Mouse (Mus musculus): ENCODE results near the gene Immp1l. TPM values are rescaled to one million over a fixed set of nuclear protein-coding genes. Genes with fewer than 3 reads are reported as not detected.

Immp1l gene
- total RNA-seq, 1 experiment: 25.8 TPM

- H3K4me3 ChIP-seq (ENCODE audit: insufficient read depth in 1 of 2, low read depth in 1 of 2, low read length in 2 of 2, poor library complexity in 1 of 2, severe bottlenecking in 1 of 2): no peak overlapping the region
- DNase-seq (ENCODE audit: low read depth, low spot score): no peak
- no peaks in the 10 kb centered on the region for H3K4me1 ChIP-seq (ENCODE audit: control insufficient read depth in 2 of 2, insufficient read depth in 2 of 2, low read length in 2 of 2, poor library complexity in 1 of 2)
- no peak overlapping the region for H3K9ac ChIP-seq (ENCODE audit: insufficient read depth, low read depth, low read length, poor library complexity, severe bottlenecking)
- TF ChIP-seq MAFK (IDR thresholded peaks at IDR 0.05; ENCODE audit: insufficient read depth, low read depth, low read length) (no peak), ZC3H11A (IDR thresholded peaks at IDR 0.05; ENCODE audit: borderline replicate concordance, low read depth, low read length) (no peak), CHD2 (IDR thresholded peaks at IDR 0.05; ENCODE audit: low read depth, low read length) (no peak), ZNF384 (IDR thresholded peaks at IDR 0.05; ENCODE audit: low read depth, low read length) (no peak), HCFC1 (IDR thresholded peaks at IDR 0.05; ENCODE audit: borderline replicate concordance, insufficient read depth, low read length) (no peak)
- H3K9me3 ChIP-seq (ENCODE audit: control insufficient read depth, insufficient read depth, low read depth, low read length): no peaks in the 10 kb centered on the region
- no peak overlapping the region for H3K27ac ChIP-seq (ENCODE audit: insufficient read depth, low read depth, low read length, poor library complexity, severe bottlenecking)
- no peaks in the 10 kb centered on the region for H3K36me3 ChIP-seq (ENCODE audit: control insufficient read depth, insufficient read depth, low read length, poor library complexity, severe bottlenecking)
- in situ Hi-C loops (cut with MboI; ENCODE audit: low sequenced_read_pairs in 2 of 2, unreplicated experiment in 2 of 2): no loop called here
Measured at GRCm38 (mm10) chr2:105917623-105918346, 13.3 kb downstream of the Immp1l start.

GRCm38 (mm10) chr2:105950131-105950530 lies 45.7 kb downstream of the Immp1l start:
- H3K9ac ChIP-seq (ENCODE audit: insufficient read depth, low read depth, low read length, poor library complexity, severe bottlenecking): no peak overlapping the region
- H3K36me3 ChIP-seq (ENCODE audit: control insufficient read depth, insufficient read depth, low read length, poor library complexity, severe bottlenecking): no peaks in the 10 kb centered on the region
- no peak overlapping the region for H3K4me3 ChIP-seq (ENCODE audit: insufficient read depth in 1 of 2, low read depth in 1 of 2, low read length in 2 of 2, poor library complexity in 1 of 2, severe bottlenecking in 1 of 2)
- H3K4me1 ChIP-seq (ENCODE audit: control insufficient read depth in 2 of 2, insufficient read depth in 2 of 2, low read length in 2 of 2, poor library complexity in 1 of 2): no peaks in the 10 kb centered on the region
- H3K27ac ChIP-seq (ENCODE audit: insufficient read depth, low read depth, low read length, poor library complexity, severe bottlenecking): no peak overlapping the region
- in situ Hi-C loops (cut with MboI; ENCODE audit: low sequenced_read_pairs in 2 of 2, unreplicated experiment in 2 of 2): no loop called here
- TF ChIP-seq MAFK (IDR thresholded peaks at IDR 0.05; ENCODE audit: insufficient read depth, low read depth, low read length) (no peak), CHD2 (IDR thresholded peaks at IDR 0.05; ENCODE audit: low read depth, low read length) (no peak), ZC3H11A (IDR thresholded peaks at IDR 0.05; ENCODE audit: borderline replicate concordance, low read depth, low read length) (no peak), ZNF384 (IDR thresholded peaks at IDR 0.05; ENCODE audit: low read depth, low read length) (no peak), HCFC1 (IDR thresholded peaks at IDR 0.05; ENCODE audit: borderline replicate concordance, insufficient read depth, low read length) (no peak)
- no peaks in the 10 kb centered on the region for H3K9me3 ChIP-seq (ENCODE audit: control insufficient read depth, insufficient read depth, low read depth, low read length)
- no peak for DNase-seq (ENCODE audit: low read depth, low spot score)

GRCm38 (mm10) chr2:105951350-105951940 lies 47.0 kb downstream of the Immp1l start:
- Histone ChIP-seq H3K4me1 (ENCODE audit: control insufficient read depth in 2 of 2, insufficient read depth in 2 of 2, low read length in 2 of 2, poor library complexity in 1 of 2) (no peaks in the 10 kb centered on the region), H3K9ac (ENCODE audit: insufficient read depth, low read depth, low read length, poor library complexity, severe bottlenecking) (no peak overlapping the region), H3K9me3 (ENCODE audit: control insufficient read depth, insufficient read depth, low read depth, low read length) (no peaks in the 10 kb centered on the region), H3K36me3 (ENCODE audit: control insufficient read depth, insufficient read depth, low read length, poor library complexity, severe bottlenecking) (no peaks in the 10 kb centered on the region), H3K27ac (ENCODE audit: insufficient read depth, low read depth, low read length, poor library complexity, severe bottlenecking) (no peak overlapping the region), H3K4me3 (ENCODE audit: insufficient read depth in 1 of 2, low read depth in 1 of 2, low read length in 2 of 2, poor library complexity in 1 of 2, severe bottlenecking in 1 of 2) (no peak overlapping the region)
- TF ChIP-seq ZNF384 (IDR thresholded peaks at IDR 0.05; ENCODE audit: low read depth, low read length) (no peak), MAFK (IDR thresholded peaks at IDR 0.05; ENCODE audit: insufficient read depth, low read depth, low read length) (no peak), ZC3H11A (IDR thresholded peaks at IDR 0.05; ENCODE audit: borderline replicate concordance, low read depth, low read length) (no peak), CHD2 (IDR thresholded peaks at IDR 0.05; ENCODE audit: low read depth, low read length) (no peak), HCFC1 (IDR thresholded peaks at IDR 0.05; ENCODE audit: borderline replicate concordance, insufficient read depth, low read length) (no peak)
- in situ Hi-C loops (cut with MboI; ENCODE audit: low sequenced_read_pairs in 2 of 2, unreplicated experiment in 2 of 2): no loop called here
- no peak for DNase-seq (ENCODE audit: low read depth, low spot score)

GRCm38 (mm10) chr2:105953862-105954261 lies 49.4 kb downstream of the Immp1l start:
- H3K4me1 ChIP-seq (ENCODE audit: control insufficient read depth in 2 of 2, insufficient read depth in 2 of 2, low read length in 2 of 2, poor library complexity in 1 of 2): no peaks in the 10 kb centered on the region
- no peaks in the 10 kb centered on the region for H3K9me3 ChIP-seq (ENCODE audit: control insufficient read depth, insufficient read depth, low read depth, low read length)
- H3K4me3 ChIP-seq (ENCODE audit: insufficient read depth in 1 of 2, low read depth in 1 of 2, low read length in 2 of 2, poor library complexity in 1 of 2, severe bottlenecking in 1 of 2): no peak overlapping the region
- H3K27ac ChIP-seq (ENCODE audit: insufficient read depth, low read depth, low read length, poor library complexity, severe bottlenecking): no peak overlapping the region
- DNase-seq (ENCODE audit: low read depth, low spot score): no peak
- no peaks in the 10 kb centered on the region for H3K36me3 ChIP-seq (ENCODE audit: control insufficient read depth, insufficient read depth, low read length, poor library complexity, severe bottlenecking)
- in situ Hi-C loops (cut with MboI; ENCODE audit: low sequenced_read_pairs in 2 of 2, unreplicated experiment in 2 of 2): no loop called here
- H3K9ac ChIP-seq (ENCODE audit: insufficient read depth, low read depth, low read length, poor library complexity, severe bottlenecking): no peak overlapping the region
- TF ChIP-seq ZC3H11A (IDR thresholded peaks at IDR 0.05; ENCODE audit: borderline replicate concordance, low read depth, low read length): no peak
- no peak for TF ChIP-seq HCFC1 (IDR thresholded peaks at IDR 0.05; ENCODE audit: borderline replicate concordance, insufficient read depth, low read length)
- no peak for TF ChIP-seq ZNF384 (IDR thresholded peaks at IDR 0.05; ENCODE audit: low read depth, low read length)
- no peak for TF ChIP-seq CHD2 (IDR thresholded peaks at IDR 0.05; ENCODE audit: low read depth, low read length)
- no peak for TF ChIP-seq MAFK (IDR thresholded peaks at IDR 0.05; ENCODE audit: insufficient read depth, low read depth, low read length)

Data from ES-E14 (cell line).